Mouse (Mus musculus) retina, postnatal 7 days (tissue): ENCODE data around the gene Camk1d.
"Not testable (repeated sequence)": the region's sequence is repeated elsewhere in the genome, so short reads cannot be mapped to it uniquely, and the experiment has no call there.

ENCODE experiments used
- DNase-seq: peaks from one replicate; pipeline ENCODE4 v3.0.0-alpha.2; 2012; ENCODE audit warnings: low read depth, low spot score

Camk1d gene

GRCm38 (mm10) chr2:5249969-5250368 lies 464.3 kb downstream of the Camk1d start:
- no peak for DNase-seq

- DNase-seq, result not testable (repeated sequence)
Measured at GRCm38 (mm10) chr2:5249199-5249598, 465.1 kb downstream of the Camk1d start.
